Mouse (Mus musculus): ENCODE results near the gene Ctnnbip1. TPM values are rescaled to one million over a fixed set of nuclear protein-coding genes. Genes with fewer than 3 reads are reported as not detected.

The Ctnnbip1 gene
- total and polyA plus RNA-seq, 3 experiments = 19.4 to 26.4 (median 25.3) TPM

DNA sequence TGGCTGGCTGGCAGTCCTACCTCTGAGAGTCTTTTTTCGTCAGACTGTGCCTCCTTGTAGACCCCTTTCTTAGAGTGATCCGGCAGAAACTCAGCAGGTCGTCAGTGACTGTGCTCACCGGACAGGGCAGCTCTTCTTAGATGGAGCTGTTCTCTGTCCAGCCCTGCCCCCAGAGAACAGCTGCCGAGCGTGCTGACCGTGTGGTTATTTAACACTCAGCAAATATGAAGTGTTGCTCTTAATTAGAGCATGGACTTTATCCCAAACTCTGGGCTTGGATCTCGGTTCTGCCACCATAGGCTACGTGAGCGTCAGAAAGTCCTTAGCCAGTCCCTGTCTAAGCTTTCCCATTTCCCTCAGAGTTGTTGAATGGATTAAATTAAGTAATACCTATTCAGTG, 3.2 kb downstream of the Ctnnbip1 start:
- no peak for DNase-seq

DNA sequence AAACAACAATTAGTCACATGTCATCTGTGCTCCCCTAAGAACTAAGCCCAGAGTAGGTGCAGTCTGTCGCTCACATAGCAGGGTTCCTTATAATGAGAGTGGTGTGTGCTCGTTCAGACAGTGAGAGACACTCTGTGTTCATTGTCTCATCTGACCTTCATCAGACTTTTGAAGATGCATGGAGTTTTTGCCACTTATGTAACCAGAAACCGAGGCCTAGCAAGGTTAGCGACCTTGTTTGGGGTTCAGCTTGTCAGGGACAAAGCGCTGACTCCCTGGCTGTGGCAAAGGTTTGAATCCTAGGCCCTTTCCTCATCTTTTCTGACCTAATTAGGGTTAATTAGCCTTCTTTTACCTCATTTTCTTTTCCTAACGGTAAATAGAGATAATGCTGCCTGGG, 5.9 kb downstream of the Ctnnbip1 start:
- peak; percentile 54 for DNase-seq

GRCm38 (mm10) chr4:149525170-149525569, 7.1 kb downstream of the Ctnnbip1 start:
- DNase-seq = no peak

GRCm38 (mm10) chr4:149525811-149526210, 7.8 kb downstream of the Ctnnbip1 start:
- no peak for DNase-seq

- DNase-seq = no peak
Measured at GRCm38 (mm10) chr4:149526330-149526729, 8.3 kb downstream of the Ctnnbip1 start.

DNA sequence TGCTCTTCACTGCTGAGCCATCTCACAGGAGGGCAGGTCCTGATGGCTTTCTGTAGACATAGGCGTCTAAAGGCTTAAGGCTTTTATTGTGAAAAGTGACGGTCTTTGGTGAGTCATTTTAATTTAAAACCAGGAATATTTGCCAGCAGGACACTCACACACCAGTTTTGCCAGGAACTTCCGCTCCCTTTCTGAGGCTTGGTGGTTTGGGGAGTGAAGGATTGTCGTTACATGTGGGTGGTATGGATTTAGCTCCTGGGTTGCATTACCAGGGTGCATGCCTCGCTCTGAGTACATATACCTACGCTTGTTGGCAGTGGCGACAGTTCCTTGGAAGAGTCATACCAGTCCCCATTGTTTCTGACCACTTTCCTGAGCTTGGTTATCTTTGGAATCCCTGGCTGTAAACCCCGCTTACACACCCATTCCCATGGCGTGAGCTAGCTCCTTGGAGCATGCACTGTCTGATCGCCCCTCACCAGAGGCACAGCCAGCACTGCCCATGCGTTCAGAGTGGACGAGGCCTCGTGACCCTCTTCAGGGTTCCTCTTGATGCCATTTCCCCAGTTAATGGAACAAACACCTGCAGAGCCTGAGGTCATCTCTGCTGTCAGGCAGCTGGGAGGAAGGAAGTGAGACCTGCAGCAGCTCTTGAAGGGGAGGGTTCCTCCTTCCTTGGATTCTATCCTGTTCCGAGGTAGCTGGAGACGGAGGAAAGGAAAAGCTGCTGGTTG, 9.8 kb downstream of the Ctnnbip1 start:
- DNase-seq = no peak

- no peak for DNase-seq
Measured at GRCm38 (mm10) chr4:149529691-149530090, 11.7 kb downstream of the Ctnnbip1 start.

GRCm38 (mm10) chr4:149539441-149539840, 21.4 kb downstream of the Ctnnbip1 start:
- DNase-seq = peak; percentile 75

DNA sequence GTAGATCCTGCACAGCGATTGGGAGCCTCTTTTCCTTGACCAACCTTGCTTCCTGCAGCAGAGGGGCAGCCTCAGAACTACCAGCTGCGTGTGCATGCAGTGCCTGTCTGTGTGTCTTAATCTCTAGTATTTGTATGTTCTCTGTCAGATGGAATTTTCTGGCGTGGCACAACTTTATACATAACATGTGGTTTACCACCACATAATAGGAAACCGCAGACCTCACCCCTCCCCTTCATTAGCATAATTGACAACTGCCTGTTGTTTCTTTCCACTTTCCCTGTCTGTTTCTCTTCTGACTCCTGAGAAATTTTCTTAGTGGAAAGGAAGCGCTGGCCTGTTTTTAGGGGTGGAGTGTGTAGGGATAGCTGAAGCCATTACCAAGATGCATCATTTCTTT, 23.9 kb downstream of the Ctnnbip1 start:
- DNase-seq = no peak

- DNase-seq = no peak
Measured at GRCm38 (mm10) chr4:149542431-149542830, 24.4 kb downstream of the Ctnnbip1 start.

DNA sequence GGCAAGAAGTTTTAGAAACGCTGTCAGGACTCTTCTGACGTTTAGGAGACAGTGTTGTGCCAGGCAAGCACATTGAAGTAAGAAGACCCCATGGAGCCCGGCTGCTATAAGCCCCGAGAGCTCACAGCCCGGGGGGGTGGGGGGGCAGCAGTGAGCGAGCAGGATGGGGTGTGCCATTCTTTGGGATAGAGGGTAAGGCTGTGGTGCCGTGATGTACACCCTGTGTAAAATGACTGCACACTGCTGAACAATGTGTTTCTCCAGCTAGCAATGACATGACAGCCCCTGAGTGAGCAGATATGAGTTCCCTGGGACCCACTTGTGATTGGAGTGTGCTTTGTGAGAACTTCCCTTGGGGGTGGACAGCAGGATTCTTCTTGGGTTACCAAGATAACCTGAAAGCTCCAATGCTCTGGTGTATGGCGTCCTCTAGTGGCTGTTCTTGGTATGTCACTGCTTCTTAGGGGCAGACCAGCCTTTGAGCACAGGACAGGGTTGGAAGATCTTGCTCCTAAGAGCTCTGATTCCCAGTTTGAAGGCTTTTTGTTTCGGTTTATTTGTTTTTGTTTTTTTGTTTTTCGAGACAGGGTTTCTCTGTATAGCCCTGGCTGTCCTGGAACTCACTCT, 25.0 kb downstream of the Ctnnbip1 start:
- peak; percentile 81 for DNase-seq

DNA sequence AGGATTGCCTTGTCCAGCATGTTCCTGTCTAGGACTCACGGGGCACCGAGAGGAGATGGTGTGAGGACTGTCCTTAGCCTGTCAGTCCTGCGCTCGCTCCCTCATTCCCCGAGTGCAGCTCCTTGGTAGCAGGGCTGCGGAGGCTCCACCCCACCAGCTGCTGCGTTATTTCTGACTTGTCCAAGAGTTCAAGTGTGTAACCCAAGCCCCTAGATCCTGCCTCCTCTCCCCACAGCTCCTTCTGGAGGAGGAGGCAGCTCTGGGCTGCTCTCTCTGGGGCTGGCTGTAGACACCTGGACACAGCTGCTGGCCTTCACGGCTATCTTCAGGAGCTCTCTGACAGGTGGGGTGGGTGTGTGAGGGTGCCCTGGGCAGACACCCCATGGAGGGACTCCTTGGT, 26.9 kb downstream of the Ctnnbip1 start:
- no peak for DNase-seq

DNA sequence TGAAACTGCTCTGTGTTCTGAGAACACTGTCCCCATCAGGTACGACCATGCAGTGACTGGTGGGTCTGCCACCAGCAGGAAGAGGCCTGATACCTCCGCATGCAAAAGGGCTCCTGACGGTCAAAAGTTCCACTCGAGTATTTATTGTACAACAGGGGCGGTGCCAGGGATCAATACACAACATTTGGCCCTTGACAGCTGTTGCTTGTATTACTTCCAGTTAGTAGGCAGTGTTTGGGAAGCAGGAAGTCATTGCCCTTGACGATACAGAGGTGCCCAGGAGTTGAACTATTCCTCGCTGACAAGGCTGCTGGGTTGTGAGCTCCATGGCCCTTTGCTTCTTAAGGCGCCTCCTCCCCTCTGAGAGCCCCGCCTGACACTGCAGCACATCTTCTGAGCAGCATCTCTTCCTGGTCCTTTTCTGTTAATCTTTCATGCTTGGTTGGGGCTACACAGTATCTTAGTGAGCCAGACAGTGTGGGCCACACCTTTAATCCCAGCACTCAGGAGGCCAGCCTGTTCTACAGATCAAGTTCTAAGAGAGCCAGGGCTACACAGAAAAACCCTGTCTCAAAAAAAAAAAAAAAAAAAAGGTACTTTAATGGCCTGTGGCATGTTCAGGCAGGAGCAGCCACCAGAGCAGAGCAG, 28.9 kb downstream of the Ctnnbip1 start:
- DNase-seq = no peak

DNA sequence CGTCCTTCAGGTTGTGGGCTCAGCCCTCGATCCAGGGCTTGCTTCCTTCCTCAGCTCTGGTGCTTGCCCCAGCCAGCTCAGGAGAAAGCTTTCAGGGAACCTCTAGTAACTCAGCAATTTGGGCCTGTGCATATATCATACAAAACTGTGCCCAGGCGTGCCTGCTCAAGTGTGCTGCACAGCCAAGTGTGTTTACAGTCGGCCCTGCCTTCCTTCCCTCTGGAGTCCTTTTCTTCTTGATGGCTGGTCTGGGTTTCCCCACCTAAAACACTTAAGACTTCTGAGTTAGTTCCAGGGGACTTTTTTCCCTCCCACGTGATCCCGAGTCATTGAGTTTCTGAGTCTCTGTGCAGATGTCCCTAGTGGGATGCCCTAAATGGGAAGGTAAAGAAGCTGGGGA, 29.5 kb downstream of the Ctnnbip1 start:
- no peak for DNase-seq

- peak; percentile 86 for DNase-seq
Measured at GRCm38 (mm10) chr4:149549221-149549925, 31.3 kb downstream of the Ctnnbip1 start.

DNA sequence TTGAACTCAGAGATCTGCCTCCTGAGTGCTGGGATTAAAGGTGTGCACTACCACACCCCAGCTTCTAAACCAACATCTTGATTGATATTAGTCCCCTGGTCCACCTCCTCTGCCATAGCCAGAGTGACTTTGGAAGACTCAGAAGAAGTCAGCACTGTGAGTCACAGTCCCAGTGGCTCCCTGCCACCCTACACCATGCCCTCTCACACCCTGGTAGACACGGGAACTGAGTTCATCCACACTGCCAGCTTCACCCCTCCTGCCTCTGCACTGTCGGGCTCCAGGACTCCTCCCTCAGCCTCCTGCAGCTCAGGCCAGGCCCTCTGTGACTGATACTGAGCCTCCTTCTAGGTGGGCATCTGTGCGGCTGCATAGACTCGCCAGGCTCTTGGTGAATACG, 32.8 kb downstream of the Ctnnbip1 start:
- DNase-seq = no peak

DNA sequence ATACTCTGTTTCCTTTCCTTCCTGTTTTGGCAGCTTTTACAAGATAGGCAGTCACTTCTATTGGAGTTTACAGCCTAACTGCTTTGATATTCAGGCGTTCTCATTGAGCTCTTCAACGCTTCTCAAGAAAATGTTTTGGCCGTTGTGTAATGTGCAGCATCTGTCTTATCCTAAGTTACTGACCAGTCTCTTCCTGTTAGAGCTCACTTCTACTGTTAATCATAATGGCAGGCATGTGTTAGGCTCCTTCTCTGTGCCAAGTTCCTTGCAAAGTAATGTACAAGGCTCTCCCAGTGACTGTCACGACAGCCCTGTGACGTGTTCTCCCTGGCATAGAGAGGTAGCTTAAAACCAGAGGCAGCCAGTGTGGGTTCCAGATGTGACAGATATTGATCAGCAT, 33.7 kb downstream of the Ctnnbip1 start:
- DNase-seq = no peak

DNA sequence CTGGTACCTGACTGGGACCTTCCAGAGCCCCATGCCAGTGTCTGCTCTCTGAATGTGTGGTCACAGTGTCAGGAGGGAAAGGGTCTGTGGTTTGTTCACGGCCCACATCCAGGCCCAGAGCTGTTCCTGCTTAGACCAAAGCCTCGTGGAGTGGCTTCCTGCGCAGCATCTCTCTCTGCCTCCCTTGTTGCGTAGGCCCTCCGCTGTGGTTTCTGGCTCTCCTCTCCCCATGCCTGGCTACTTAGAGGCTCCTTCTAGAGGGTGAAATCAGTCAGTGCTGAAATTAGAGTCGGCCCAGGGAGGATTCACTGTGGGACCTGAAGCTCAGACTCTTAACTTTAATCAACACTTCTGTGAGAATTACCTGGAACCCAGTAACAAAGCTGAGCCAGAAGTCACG, 35.8 kb downstream of the Ctnnbip1 start:
- no peak for DNase-seq

- DNase-seq = no peak
Measured at GRCm38 (mm10) chr4:149556111-149556510, 38.1 kb downstream of the Ctnnbip1 start.

GRCm38 (mm10) chr4:149557905-149558304, 39.9 kb downstream of the Ctnnbip1 start:
- DNase-seq = no peak

- DNase-seq = no peak
Measured at GRCm38 (mm10) chr4:149558389-149558788, 40.4 kb downstream of the Ctnnbip1 start.

DNA sequence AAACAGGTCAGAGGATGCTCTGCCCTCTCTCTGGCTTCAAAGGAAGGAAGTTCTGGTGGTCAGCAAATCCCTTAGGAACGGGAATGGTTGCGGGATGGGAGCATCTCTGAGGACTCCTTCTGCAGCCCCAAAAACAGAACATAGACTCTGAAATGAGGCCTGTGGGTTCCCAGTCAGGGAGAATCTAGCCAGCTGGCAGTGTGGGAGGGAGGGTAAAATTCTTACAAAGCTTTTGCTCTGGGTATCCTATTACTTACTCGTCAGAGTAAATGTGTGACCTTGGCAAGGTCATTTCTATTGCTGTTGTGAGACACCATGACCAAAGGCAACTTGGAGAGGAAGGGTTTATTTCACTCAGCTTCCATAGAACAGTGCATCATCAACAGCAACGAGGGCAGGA, 43.4 kb downstream of the Ctnnbip1 start:
- no peak for DNase-seq
